Mouse (Mus musculus) mouse trophoblast stem cell (cell line): ENCODE measurements around the gene Marveld1.

Source experiments
- in situ Hi-C, 2 experiments: fragments of 300-500 bp; cut with MseI, MboI; formaldehyde crosslinking; loops; 2 replicates in 1 of 2; 3 replicates in 1 of 2; pipeline ENCODE4 v1.15.1; 2025

Gene Marveld1

DNA sequence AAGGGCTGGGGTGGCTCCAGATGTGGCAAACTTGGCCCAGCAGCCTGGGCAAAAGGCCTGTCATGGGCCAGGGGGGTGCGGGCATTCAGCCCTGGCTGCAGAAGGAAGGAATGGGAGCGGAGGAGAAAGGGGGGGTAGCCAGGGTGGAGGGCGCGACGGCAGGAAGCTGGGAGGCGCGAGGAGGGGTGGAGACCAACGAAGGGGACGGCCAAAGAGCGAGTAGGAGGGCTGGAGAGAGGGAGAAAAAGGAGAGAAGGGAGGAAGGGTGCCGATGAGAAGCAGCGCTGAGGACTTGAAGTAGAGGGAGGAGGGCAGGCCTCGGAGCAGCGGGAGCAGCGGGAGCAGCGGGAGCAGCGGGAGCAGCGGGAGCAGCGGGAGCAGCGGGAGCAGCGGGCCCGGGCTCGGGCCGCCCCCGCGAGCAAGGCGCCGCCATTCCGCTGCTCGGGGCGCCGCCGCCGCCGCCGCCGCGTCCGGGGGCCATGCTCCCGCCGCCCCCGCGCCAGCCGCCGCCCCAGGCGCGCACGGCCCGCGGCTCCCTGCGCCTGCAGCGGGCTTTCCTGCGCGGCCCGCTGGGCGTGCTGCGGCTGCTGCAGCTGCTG lies at the start of gene Marveld1:
Marveld1 (plus strand) TSS at position 231 of the 599 bp plus-strand sequence.
- in situ Hi-C loops: no loop called here

DNA sequence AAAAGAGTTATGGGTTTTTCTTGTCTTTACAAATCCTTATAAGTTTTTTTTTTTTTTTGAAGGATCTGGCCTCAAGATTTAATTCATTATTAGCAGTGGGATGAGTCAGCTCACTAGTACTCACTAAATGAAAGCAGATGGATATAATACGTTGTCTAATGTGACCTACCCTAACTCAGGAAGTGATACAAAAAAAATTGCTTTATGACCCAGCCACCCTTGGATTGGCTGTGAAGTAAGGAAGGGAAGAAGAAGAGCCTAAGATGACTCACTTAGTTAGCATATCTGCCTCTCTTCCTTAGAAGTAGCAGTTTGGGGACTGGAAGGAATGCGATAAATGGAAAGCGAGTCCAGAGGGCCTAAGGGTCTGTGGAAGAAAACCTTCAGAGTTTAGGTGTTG lies 47.8 kb upstream of the Marveld1 start:
- in situ Hi-C loops: no loop called here

DNA sequence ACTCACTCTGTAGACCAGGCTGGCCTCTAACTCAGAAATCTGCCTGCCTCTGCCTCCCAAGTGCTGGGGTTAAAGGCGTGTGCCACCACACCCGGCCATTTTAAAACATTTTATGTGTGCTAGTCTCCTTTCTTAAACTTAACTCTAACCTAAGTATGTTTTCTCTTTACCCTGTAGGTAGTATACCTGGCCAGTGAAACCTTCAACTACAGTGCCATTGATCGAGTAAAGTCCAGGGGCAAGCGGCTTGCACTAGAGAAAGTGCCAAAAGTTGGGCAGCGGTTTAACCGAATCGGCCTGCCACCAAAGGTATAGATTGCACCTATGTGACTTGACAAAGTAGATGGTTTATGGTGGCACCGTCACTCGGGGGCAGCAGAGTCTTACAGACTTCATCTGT lies 42.5 kb upstream of the Marveld1 start:
- in situ Hi-C loops: no loop called here

- in situ Hi-C loops: no loop called here
Observed at GRCm38 (mm10) chr19:42115783-42116335, 31.3 kb upstream of the Marveld1 start.

DNA sequence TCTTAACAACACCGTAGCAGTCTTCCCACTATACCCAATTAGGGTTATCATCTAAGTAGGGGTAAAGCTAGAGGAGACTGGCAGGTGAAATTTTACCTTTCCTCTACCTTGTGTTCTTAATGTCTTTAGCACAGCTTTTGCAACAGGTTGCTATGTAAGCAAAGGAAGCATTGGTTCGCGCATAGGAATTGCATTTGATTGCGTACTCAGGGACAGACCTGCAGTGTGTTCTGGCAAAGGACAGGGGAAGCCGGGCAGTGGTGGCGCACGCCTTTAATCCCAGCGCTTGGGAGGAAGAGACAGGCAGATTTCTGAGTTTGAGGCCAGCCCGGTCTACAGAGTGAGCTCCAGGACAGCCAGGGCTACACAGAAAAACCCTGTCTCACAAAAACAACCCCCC lies 29.1 kb upstream of the Marveld1 start:
- in situ Hi-C loops: no loop called here

DNA sequence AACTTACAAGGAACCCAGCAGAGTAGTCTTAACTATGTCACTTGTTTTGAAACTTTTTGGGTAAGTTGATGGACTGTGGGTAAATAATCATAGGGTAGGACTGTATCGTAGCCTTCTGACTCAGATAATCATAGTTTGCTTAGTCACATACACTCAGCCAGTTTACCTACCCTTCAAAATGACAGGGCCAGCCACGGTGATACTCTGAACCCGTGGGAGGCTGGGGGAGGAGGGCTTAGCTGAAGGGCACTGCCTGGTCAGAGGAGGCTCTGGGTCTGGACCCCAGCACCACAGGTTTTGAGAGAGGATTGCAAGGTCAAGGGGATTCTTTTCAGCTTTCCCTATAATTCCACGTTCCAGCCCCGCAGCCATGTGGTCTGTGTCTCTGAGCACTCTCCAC lies 28.6 kb upstream of the Marveld1 start:
- in situ Hi-C loops: no loop called here

GRCm38 (mm10) chr19:42120451-42120850 lies 26.7 kb upstream of the Marveld1 start:
- in situ Hi-C loops: no loop called here

GRCm38 (mm10) chr19:42124684-42125083 lies 22.5 kb upstream of the Marveld1 start:
- in situ Hi-C loops: no loop called here

- in situ Hi-C loops: no loop called here
Observed at GRCm38 (mm10) chr19:42125501-42126218, 21.5 kb upstream of the Marveld1 start.

DNA sequence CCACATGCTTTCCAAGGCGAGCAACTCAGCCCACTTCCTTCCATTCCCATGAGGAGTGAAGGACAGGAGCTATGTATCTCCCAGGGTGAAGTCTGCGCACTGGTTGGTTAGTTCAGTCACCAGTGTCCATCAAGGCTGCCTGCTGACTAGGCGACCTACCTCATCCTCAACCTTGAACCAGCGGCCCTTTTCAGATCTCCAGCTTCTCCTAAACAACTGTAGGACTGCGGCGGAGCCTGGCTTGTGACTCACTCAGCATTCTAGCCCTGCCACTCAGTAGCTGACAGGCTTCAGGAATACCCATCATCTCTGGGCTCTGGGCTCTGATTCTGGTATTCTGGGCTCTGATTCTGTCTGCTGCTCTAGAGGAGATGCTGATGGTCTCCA lies 21.0 kb upstream of the Marveld1 start:
- in situ Hi-C loops: no loop called here

- in situ Hi-C loops: no loop called here
Observed at GRCm38 (mm10) chr19:42127024-42127423, 20.2 kb upstream of the Marveld1 start.

DNA sequence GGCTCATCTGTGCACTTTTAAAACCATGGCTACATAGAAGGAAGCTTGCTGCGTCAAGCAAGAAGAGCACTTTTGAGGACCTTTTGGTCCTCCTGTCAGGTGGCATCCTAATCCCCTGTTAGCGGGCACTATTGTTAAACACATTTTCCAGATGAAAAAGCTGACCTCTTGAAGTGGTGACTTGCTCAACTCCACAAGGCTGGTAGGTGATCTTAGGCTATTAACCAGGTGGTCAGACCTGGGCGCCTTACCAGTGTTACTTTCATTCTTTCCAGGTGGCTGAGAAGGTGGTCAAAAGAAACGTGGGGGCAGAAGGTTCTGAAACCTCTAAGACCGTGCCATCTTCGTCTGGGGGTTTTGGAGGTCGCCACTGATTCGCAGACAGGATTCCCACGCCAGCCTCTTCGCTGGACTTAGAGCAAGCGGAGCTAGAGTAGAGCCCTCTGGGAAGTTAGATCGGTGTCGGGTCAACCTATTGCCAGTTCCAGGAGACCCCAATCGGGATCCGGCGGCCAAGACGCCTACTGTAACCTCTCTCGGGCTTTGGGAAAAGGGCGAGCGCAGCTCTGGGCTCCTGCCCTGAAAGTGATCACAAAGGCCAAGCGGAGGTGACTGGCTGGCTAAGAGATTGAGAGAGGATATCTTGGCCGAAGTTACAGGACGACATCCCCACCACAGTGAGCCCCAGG lies 19.0 kb upstream of the Marveld1 start:
- in situ Hi-C loops: no loop called here

- in situ Hi-C loops: no loop called here
Observed at GRCm38 (mm10) chr19:42128787-42129508, 18.3 kb upstream of the Marveld1 start, which contains the start of gene Avpi1. Avpi1 (minus strand) TSS chr19:42129059.

- in situ Hi-C loops: no loop called here
Observed at GRCm38 (mm10) chr19:42129509-42130293, 17.5 kb upstream of the Marveld1 start.

DNA sequence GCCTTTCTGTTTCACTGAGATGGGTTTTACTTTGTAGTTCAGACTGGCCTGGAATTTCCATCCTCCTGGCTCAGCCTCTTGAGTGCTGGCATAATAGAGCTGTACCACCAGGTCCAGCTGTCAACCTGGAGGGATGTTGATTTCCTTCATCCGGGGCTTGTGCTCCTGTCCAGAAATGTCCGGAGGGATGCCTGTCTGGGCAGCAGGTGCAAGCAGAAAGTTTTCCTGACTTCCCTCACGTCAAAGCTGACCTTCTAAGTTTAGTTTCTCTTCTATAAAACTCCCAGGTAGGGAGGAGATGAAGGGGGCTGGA lies 16.9 kb upstream of the Marveld1 start:
- in situ Hi-C loops: no loop called here

DNA sequence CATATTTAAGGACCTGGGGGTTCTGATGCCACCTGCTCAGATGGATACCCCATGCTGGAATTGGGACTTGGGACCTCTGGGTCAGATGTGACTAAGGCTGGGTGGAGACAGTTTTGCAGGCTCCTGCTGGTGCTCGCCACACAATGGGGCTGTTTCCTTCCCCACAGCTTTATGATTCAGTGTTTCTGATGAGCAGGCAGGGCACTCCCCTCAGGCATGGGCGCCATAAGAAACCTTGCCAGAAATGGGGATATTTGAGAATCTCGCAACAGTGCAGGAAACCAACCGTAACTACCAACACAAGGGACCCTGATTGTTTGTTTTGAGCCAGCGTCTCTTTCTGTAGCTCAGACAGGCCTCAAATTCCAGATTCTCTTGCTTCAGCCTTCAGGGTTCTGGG lies 16.1 kb upstream of the Marveld1 start:
- in situ Hi-C loops: no loop called here

- in situ Hi-C loops: no loop called here
Observed at GRCm38 (mm10) chr19:42135070-42135469, 12.1 kb upstream of the Marveld1 start.

DNA sequence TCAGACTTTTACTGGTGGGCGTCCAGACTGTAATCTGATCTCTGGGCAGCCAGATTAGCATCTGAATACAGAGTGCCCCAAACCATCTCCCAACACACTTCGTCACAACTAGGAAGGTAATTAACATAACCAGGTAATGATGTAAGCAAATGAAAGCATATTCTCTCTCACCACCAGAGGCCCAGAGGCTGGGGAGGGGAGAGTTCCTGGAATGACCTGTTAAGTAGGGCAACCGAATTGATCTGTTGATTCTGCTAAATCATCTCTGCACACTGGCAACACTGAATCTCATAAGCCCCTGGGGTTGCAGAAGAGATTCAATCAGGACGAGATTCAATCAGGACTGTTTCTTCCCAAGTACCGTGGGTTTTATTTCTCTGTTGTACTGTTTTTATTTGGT lies 11.1 kb upstream of the Marveld1 start:
- in situ Hi-C loops: no loop called here

- in situ Hi-C loops: no loop called here
Observed at GRCm38 (mm10) chr19:42137167-42137672, 10.0 kb upstream of the Marveld1 start.

DNA sequence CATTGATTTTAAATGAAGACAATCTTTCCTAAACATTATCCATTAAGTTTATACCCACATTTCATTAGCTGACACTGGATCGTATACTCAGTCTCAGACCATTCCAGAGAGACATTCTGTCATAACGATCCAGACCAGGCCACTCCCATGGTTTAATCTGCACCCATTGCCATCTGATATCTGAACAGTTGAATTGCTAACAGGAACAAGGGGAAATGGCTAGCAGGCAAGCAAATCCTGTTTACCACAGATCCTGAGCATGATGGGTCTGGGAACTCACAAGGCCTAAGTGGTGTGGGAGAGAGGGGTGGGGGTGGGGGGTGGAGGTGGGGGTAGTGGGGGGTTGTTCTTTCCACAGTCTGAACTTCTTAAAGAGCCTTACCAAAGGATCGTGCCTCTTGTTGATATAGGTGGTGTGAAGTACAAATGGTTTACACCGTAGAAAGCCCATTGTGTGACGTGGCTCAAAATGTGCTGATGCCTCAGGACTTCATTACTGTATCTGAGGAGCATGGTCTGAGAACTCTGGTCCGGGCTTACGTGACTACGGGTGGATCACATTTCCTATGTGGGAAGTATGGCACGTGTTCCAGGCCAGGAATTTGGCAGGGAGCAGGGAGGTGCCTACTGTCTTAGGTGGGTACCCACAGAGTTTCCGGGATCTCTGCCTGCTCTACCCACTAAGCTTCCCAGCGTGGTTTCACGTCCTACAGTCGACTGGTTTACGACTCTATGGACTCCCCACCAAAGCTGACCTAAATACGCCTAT lies 8.5 kb upstream of the Marveld1 start:
- in situ Hi-C loops: no loop called here
